Mouse (Mus musculus) monocyte, adult 2 months (primary cell): ENCODE results near the gene Tulp2.
A peak's percentile ranks its signal among the peaks of the same experiment; 100 is the strongest.

Experiments
- DNase-seq, 2 experiments: peaks; one replicate each; pipeline ENCODE4 v3.0.0; 2022; ENCODE audit warnings: low spot score in 2 of 2, low read depth in 1 of 2

The Tulp2 gene

DNA sequence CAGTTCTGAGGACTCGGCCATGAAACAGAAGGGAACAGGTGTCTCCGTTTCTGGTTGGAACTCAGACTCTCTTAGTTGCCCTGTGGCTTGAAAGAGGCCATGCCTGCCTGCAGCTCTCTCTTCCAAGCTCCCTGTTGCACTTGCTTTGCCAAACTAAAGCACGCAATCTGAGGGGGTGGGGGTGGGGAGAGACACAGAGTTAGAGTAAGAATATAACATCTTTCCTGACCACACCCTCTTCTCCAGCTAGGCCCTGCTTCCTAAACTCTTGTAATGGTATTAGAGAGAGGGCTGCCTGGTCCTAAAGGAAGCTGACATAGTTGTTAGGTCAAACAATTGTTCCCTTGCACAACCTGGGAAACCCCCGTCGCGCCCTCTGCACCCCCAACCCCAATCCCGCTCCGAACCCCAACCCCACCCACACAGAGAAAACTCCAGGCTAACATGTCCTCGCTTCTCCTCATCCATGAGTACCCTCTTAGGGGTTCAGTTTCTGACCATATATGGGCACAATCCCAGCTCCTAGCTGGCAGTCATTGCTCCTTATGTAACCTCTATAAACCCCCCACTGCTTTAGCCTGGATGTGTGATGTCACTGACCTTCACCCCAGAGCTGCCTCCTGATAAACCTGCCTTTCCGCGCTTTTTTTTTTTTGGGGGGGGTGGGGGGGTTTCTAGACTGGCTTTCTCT lies 69.3 kb downstream of the Tulp2 start:
- DNase-seq = no peak

DNA sequence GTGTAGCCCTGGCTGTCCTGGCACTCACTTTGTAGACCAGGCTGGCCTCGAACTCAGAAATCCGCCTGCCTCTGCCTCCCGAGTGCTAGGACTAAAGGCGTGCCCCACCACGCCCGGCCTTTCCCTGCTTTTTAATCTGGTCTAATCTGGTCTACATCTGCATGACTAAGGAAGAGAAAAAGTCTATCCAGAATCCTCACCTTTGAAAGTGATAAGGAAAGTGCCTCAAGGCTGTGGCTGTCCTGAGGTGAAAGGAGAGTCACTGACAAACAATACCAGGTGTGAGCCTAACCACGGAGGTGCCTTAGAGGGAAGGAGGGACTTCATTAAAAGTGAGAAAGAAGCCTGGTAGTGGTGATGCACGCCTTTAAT lies 69.8 kb downstream of the Tulp2 start:
- no peak for DNase-seq

DNA sequence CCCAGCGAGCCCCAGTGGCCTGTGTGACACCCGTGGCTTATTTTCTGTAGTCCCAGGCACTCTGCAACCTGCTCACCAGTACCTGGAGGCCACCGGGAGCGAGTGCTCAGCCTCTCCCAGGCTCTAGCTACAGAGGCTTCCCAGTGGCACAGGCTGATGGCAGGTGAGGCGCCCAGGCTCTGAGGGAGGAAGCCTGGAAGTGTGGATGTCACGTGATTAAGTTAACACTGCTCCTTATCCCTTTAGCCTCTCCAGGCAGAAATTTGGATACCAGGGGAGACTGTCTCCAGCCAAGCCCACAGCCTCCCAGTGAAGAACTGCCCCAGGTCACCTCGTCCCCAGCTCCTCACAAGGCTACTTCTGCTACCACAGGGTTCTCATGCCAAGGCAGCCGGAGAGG lies 71.8 kb downstream of the Tulp2 start:
- no peak for DNase-seq

- no peak for DNase-seq
Measured at GRCm38 (mm10) chr7:45553990-45554389, 72.3 kb downstream of the Tulp2 start.

DNA sequence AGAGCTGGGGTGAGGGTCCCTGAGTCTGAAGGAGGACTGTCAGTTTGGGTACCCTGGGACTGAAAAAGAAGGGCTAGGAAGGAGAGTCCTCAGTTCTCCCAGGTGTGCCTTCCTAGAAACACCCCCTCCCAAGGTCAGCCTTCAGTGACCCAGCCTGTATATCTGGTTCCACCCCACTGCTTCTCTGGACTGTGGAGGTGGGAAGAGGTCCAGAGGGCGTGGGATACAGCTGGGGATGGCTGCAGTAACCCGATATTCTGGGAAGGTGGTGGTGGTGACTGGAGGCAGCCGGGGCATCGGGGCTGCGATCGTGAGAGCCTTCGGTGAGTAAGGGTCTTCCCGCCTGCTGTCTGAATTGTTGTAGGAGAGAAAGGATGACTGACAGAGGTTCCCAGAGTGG lies 73.1 kb downstream of the Tulp2 start, which contains the start of gene Hsd17b14:
Hsd17b14 (plus strand) TSS at position 150 of the 400 bp plus-strand sequence.
- no peak for DNase-seq

DNA sequence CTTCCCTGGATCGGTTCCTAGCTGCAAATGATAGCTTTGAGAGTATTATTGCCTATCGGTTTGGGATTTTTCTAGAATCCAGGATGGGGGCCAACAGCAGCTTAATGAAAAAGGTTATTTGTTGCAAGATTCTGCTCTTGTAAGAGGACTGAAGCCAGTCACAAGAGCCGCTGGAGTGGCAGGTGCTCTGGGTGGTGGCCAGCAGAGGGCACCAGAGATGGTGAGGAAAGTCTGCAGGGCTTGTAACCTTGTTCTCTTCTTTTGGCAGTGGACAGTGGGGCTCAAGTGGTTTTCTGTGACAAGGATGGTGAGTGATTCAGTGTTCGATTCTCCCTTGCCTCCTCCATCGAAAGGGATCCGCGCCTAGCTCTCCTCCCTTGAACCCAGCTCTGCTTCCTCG lies 74.1 kb downstream of the Tulp2 start:
- peak; percentile 41 to 70 for DNase-seq

DNA sequence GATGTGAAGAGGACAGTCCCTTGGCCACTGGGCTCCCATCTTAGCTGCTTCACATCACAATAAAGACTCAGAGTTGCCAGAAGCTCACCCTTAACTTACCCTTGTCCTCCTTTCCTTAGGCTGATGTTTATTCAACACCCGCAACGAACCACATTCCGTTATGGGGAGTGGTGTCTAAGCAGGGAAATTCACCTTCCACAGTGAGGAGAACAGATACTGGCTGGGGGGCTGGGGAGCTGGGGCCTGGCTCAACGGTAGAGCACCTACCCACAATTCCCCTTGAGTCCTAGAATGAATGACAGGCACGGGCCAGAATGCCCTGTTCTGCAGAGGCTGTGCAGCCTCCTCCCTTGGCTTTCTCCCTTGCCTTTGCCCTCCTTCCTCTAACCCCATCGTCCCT lies 77.2 kb downstream of the Tulp2 start:
- DNase-seq = no peak

- no peak for DNase-seq
Measured at GRCm38 (mm10) chr7:45560241-45560640, 78.6 kb downstream of the Tulp2 start.

DNA sequence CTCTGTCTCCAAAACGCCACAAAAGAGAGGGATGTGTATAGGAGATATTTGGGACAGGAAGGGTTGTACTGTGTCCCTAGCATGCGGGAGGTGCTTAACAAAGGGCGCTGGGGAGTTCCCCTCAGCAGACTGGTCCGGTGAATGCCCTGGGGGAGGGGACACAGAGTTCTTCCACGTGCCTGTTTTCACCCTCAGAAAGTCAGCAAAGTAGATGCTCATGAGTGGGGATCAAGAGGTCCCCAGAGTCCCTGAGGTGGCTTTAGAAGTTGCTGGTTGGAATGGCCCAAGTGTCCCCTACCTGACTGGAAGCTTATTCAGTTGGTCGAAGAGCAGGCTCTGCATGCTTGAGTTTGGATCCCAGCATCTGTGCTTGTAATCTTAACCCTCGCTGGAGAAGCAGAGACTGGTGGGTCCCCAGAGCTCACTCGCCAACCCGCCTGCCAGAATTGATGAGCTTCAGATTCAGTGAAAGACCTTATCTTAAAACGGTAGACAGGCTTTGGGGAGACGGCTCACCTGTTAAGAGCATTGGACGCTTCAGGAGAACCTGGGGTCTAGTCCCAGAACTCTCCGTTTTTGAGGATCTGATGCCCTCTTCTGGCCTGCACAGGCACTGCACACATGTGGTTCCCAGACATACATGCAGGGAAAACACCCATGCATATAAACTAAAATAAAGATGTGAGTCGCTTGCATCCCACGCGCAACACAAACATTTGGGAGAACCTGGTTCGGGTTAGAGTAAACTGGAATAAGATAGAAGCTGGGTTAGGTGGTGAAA lies 79.4 kb downstream of the Tulp2 start:
- DNase-seq = peak in 1 of 2 experiments; percentile 60

DNA sequence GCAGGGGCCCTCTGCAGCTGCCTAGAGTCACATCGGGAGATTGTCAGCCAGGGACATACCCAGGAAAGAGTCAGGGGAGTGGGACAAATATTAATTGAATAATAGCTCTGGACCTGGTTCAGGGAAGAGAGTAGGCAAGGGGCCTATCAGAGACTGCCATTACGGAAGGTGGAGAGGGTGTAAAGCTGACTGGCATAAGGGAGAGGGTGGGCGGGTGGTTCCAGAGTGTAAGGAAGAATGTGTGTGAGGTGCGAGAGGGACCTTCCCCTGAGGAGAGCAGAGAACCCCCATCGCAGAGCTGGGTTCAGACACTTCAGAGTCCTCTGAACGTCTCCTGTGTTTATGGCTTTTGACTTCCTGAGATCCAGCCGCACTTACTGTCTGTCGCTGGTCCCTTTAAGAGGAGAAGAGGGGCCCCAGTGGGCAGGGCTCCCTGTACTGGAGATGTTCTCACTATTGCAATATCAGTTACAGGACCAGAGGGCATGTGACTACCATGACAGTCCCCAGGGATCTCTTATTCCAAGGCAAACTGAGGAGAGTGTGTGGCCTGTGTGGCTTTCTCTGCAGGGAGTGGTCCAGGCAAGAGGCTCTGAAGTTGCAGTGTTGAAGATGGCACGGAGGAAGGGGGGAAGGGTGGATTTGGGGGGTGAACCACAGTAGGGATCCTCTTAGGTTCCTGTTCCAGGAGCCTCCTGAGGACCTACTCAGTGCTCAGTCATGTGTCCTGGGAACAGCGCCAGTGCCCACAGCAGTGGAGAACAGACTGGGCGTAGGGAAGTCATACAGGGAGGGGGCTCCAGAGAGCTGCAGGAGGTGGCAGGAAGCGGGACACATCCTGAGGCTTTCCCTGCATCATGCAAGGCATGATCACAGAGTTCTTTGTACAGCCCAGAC lies 80.2 kb downstream of the Tulp2 start:
- no peak for DNase-seq

DNA sequence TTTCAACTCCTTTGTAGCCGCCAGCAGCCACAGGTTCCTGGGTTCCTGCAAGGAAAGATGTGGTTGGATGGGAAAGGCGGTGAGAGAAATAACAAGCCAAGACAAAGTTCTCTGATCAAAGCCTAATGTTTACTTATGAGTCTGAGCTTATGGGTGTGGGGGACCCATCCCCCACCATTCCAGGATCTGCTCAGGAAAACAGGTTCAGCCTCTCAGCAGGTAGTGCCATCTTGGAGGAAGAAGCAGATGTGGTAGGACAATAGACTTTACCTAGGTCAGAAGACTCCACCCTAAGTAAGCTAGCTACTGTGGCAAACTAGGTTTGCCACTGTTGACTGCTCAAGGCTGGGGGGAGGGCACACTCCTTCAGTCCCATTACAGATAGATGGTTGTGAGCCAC lies 83.1 kb downstream of the Tulp2 start:
- DNase-seq = no peak

DNA sequence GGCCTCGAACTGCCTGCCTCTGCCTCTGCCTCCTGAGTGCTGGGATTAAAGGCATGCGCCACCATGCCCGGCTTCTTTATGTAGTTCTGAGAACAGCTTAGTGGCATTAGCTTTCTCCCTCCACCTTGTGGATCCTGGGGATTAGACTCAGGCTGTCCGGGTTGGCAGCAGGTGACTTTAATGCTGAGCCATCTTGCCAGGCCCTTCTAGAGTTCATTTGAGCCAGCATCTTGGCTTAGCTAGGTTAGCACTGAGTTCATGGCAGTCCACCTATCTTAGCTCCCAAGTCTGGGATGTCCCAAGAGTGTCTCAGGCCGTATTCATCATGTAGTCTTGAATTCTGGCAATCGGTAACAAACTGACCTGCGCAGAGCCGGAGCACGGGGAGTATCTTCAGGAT lies 83.8 kb downstream of the Tulp2 start:
- no peak for DNase-seq

DNA sequence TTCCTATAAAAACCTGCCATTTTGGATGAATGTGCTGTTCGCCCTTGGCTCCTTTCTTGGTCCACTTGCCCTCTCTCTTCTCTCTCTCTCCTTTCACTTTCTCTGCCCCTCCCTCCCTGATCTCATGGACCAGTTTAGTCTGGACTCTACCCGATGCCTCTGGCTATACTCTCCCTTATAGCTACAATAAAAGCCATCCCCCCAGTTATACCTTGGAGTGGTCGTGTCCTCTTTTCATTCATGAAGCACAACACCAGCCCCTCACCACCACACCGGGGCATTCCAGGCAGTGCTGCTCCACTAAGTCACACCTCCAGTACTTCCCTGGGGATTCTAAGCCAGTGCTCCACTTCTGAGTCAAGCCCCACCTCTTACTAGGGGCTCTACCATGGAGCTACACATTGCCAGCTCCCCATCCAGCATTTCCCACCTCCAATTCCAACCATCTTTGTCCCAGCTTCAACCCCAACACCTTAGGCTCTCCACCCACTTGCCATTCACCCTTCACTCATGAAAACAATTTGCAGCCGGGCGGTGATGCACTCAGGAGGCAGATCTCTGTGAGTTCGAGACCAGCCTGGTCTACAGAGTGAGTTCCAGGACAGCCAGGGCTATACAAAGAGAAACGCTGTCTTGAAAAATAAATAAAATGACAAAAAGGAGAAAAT lies 85.6 kb downstream of the Tulp2 start:
- DNase-seq = no peak

DNA sequence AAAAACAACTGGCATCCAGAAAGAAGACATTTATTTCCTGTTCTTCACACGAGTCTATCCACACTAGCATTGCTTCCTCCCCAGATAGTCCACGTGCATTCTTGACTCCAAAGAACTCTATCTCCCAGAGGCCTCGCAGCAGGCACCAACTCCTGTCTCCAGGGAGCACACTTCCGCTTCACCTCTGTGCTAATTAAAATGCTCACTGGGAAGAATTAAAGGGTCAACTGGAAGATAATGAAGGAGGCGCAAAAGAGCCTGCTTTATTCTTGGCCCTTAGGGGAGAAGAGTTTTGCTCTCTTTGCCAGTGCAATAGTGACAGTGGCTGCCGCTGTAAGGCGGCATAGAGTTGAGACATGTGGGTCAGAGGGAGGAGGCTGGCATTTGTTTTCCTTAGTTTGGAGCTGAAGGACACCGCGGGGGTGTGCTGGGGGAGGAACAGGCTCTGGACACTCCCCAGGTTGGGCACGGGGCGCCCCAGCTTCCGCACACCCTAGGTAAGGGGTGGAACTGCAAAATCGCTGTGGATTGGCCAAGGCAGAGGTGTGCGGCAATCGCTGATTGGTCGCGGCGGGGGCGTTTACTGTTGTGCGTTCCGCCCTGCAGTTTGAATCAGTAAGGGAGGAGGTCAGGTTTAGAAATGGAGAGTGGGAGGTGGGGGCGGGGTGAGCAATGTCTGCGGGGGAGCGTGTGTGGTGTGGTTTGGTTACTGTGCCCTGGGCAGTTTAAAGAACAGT lies 86.3 kb downstream of the Tulp2 start:
- DNase-seq = peak; percentile 39 to 51

- DNase-seq = no peak
Measured at GRCm38 (mm10) chr7:45568601-45569473, 87.2 kb downstream of the Tulp2 start.

DNA sequence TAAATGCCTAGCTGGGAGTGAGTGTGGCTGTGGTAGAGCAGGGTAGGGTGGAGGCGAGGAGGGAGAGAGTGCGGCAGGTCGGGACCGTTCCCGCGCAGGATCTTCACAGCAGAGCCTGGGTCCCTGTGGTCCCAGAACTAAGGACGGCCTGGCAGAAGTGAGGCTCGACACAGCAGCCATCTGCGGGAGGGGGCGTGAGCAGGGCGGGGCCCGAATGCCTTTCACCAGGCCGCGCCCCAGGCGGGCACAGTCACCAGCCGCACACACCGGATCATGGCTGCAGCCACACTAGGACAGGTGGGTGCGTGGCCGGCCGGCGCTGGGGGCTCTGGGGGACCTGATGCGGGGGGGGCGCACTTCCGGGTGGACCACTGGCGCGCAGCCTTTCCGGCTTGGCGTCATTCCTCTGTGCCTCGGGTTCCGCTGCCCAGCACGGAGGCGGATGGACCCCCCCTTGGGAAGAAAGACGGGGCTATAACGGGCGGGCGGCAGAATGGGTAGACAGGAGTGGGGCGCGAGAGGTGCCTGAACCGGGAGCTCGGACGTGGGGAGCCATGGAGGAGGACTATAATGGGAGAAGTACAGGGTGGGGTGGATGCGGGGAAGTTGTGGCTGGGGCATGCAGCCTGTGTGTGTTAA lies 88.5 kb downstream of the Tulp2 start, which contains the start of gene Bcat2:
Bcat2 (plus strand) TSS at position 51 of the 639 bp plus-strand sequence.
- DNase-seq = no peak

DNA sequence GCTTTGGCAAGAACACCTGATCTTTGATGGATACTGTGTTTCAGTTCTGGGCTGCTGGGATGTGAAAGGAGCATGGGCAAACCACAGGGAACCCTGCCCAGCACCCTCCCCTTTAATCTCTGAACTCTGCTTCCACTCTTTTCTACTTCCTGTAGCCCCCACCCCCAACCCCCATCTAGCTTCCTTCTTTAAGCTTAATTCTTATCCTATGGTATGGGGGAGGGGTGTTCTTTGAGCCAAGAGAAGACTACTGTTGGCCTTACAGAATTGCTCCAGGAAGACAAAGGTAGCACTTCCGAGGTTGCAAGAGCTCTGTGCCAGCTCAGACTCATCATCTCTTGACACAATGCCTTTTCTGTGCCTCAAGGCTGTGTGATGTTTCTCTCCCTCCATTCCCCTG lies 90.3 kb downstream of the Tulp2 start:
- DNase-seq = no peak
